Mouse (Mus musculus) layer of hippocampus, postnatal 25 days (tissue): ENCODE measurements around the gene Ube2n. TPM values are rescaled to one million over a fixed set of nuclear protein-coding genes. Genes with fewer than 3 reads are reported as not detected.

ENCODE experiments used
- DNase-seq, 2 experiments: peaks; one replicate each; pipeline ENCODE4 v3.0.0; 2022; ENCODE audit warnings: mixed read lengths in 2 of 2, low spot score in 1 of 2; ENCODE audit errors: extremely low spot score in 1 of 2
- total RNA-seq, 2 experiments: library from RNA; stranded (reverse); gene quantifications; 2 replicates each; pipeline ENCODE4 v1.2.3; 2021

Gene Ube2n
- total RNA-seq, 2 experiments from 2014 or later: 186 to 197 TPM

GRCm38 (mm10) chr10:95555866-95556265 lies 40.9 kb downstream of the Ube2n start:
- no peak for DNase-seq

DNA sequence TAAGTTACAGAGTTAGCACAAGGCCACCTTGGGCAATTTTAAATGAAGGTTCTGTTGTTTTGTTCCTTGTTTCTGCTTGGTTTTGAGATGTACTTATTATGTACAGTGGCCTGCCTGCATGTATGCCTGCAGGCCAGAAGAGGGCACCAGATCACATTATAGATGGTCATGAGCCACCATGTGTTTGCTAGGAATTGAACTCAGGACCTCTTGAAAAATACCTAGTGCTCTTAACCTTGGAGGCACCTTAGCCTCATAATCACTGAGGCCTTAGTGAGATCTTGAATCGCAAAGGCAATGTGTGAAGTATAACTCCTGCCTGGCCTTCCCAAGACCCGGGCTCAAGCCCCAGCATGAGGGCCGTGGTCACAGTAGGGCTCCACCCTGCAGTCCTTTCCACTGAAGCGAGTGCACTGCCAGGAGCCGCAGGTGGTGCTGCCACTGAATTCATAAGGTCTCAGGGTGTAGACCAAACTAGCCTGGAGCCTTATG lies 42.4 kb downstream of the Ube2n start:
- no peak for DNase-seq

GRCm38 (mm10) chr10:95559426-95559825 lies 44.5 kb downstream of the Ube2n start:
- DNase-seq: no peak

- no peak for DNase-seq
Measured at GRCm38 (mm10) chr10:95560394-95560983, 45.5 kb downstream of the Ube2n start.

- DNase-seq: no peak
Measured at GRCm38 (mm10) chr10:95561616-95562015, 46.7 kb downstream of the Ube2n start.

- no peak for DNase-seq
Measured at GRCm38 (mm10) chr10:95562395-95562794, 47.5 kb downstream of the Ube2n start.

DNA sequence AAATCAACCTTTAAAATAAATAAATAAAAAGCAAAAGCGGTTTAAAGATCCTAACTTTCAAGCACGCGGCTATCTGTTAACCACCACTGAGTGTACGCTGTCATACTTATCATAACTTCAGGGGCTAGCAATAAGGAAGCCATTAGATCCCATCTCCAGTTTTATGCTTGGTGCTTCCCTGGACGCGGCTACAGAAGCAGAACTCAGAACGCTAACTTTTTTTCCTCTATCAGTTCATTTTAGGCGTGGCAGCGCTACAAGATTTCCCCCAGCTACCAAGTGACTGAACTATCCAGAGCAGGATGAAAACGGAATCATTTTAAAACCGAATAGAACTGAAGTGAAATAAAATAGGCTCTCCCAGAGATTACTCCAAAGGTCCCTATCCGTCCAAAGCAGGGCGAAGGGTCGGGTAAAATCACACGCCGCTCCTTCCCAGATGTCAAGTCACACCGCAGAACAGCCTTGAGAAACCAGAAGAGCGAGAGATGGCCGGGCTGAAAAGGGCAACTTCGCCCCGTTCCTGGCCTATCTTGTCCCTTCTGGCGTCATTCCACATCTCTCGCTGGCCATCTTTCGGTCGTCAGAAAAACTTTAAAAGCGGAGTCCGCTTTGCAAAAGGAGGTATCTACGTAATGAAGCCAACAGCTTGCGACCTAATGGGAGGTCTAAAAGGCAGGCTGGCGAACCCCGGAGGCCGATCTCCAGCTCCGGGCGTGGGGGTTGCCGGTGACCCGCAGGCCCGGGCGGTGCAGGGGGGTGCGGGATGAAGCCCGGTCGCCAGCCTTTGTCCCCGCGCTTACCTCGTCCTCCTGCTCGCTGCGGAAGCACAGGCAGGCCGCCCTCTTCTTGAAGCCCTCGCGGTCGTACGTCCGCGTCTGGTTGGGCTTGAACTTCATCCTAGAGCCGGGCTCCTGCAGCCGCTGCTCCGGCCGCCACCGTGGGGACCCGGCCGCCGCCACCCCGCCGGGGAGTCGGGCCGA lies 48.2 kb downstream of the Ube2n start:
- DNase-seq: peak in 1 of 2 experiments; percentile 33

GRCm38 (mm10) chr10:95563851-95564845 lies 49.2 kb downstream of the Ube2n start, which contains the start of gene Nudt4:
TSS of gene Nudt4 (minus strand) at chr10:95564146.
- peak; percentile 72 to 83 for DNase-seq

GRCm38 (mm10) chr10:95565156-95565854 lies 50.4 kb downstream of the Ube2n start:
- DNase-seq: no peak

- no peak for DNase-seq
Measured at GRCm38 (mm10) chr10:95566786-95567185, 51.8 kb downstream of the Ube2n start.

DNA sequence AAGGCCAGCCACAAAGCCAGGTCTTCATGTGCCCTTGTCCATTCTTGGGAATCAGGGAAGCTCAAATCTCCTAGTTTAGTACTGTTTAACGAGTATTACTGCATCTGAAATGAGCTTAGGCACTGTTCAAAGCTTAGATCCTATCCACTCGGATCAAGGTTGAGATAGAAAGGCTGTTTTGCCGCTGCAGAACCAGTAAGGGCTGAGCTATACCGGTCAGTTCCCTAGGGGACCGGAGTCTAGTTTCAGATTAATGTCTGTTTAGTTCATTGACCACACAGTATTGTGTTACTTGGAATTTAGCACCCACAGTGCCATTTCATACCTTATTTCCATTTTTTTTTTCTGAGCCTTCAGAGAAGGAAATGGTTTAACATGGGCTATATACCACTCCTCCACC lies 52.6 kb downstream of the Ube2n start:
- DNase-seq: no peak

GRCm38 (mm10) chr10:95568016-95568415 lies 53.1 kb downstream of the Ube2n start:
- DNase-seq: no peak

- DNase-seq: no peak
Measured at GRCm38 (mm10) chr10:95569441-95569840, 54.5 kb downstream of the Ube2n start.

DNA sequence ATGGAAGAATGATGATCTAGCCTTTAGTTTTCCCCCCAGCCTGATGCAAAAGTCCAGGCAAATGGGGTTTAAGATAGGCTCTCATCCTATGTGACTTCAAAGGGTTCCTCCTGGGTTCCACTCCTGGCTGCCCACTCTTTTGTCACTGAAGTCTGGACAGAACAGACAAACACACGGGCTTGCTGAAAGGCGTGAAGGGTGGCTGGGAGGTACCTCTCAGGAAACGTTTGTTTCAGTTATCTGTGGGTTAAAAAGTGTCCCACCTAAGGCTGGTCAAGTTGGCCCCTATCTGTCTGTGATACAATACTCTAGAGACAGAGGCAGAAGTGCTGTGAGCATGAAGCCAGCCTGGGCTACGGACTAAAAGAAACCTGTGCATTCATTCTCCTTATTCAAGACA lies 60.0 kb downstream of the Ube2n start:
- DNase-seq: no peak

- no peak for DNase-seq
Measured at GRCm38 (mm10) chr10:95575839-95576380, 61.0 kb downstream of the Ube2n start.

DNA sequence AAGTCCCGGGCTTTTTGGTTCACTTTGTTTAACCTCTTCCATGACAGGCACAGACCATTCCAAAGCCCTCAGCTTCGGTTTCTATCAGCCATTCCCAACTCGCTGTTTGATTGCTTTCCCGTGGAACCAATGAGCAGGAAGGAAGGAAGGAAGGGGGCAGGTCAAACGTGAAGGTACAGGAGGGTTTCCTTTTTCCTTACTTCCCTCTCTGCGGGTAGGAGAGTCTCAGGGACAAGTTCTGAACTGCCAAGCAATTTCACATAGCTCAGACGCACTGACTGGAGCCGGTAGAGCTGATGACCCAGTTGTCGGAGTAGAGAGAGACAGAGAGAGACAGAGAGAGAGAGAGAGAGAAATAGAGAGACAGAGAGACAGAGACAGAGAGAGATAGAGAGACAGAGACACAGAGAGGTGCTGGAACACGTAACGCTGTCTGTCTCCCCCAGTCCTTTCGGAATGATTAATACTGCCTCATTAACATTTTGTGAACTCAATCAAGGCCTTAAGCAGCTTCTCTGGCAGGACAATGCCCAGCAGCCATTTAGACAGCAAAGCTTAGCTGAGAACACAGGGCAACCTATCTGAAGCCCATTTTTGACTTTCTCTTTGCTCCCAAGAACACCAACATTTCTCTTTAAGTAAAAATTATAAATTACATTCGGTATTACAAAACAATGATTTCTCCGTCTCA lies 62.1 kb downstream of the Ube2n start:
- DNase-seq: no peak

GRCm38 (mm10) chr10:95577567-95577950 lies 62.6 kb downstream of the Ube2n start:
- no peak for DNase-seq

DNA sequence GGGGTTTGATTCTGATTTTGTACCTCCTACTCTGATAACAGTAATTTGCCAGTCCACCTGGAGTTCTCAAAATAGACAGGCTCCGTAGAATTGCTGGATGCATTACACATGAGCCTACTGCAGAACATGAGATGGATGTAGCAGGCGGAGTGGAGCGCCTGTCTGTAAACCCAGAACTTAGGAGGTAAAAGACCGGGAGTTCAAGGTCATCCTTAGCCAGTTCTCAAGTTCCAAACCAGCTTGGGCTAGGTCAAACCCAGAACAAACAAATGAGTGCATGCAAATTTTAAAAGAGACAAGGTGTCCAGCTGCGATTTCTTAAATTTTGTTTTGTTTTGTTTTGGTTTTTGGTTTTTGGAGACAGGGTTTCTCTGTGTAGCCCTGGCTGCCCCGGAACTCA lies 70.6 kb downstream of the Ube2n start:
- no peak for DNase-seq
